Mouse (Mus musculus): ENCODE results near the gene Obscn. TPM values are rescaled to one million over a fixed set of nuclear protein-coding genes. Genes with fewer than 3 reads are reported as not detected.

Gene Obscn
- polyA plus RNA-seq, 1 experiment: 1.6 TPM

DNA sequence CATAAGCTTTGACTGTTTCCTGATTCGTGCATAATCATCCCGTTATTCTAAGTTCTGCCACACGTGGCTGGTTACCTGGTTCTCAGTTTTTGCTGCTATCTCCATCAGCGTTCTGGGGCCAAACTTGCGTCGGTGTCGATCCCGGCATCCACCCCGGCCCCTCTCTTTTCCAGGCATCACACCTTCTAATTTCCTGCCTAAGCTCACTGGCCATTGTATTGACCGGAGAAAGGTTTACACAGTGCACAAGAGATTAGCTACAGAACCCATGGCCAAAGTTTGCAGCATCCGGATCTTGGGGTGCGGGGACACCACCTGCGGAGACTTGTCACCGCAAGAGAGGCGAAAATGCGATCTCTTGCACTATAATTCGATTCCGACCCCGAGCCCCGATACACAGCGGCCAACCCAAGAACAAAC lies 158.6 kb downstream of the Obscn start:
- no peaks in the 10 kb centered on the region for H3K27me3 ChIP-seq (ENCODE audit: control insufficient read depth, insufficient read depth, low read length)
- peak overlapping the region; percentile 98 for H3K4me3 ChIP-seq (ENCODE audit: extremely low read depth, insufficient read depth, insufficient read length)
- under 1% methylated on average over 21 of the region's 21 CpGs for WGBS
- H3K4me1 ChIP-seq (ENCODE audit: control insufficient read depth, insufficient read depth, insufficient read length): peaks cover 23% of the 10 kb centered on the region; the same call in 1 of the 2 replicates
- no peak for DNase-seq (ENCODE audit: low read depth in 1 of 2, low spot score in 2 of 2)
- no peak for TF ChIP-seq CTCF (IDR thresholded peaks at IDR 0.05; ENCODE audit: extremely low read depth, insufficient read depth, insufficient read length, insufficient replicate concordance)
- TF ChIP-seq POLR2A (IDR thresholded peaks at IDR 0.05; ENCODE audit: low read depth, low read length): no peak
- H3K27ac ChIP-seq (ENCODE audit: insufficient read depth, low read length): peak overlapping the region; percentile 89
- peaks cover under 1% of the 10 kb centered on the region; the same call in 1 of the 2 replicates for H3K36me3 ChIP-seq (ENCODE audit: control insufficient read depth, insufficient read depth, low read length)

GRCm38 (mm10) chr11:58977150-58977549 lies 159.1 kb downstream of the Obscn start:
- under 1% methylated on average over 29 of the region's 29 CpGs for WGBS
- peaks cover 19% of the 10 kb centered on the region; the same call in 1 of the 2 replicates for H3K4me1 ChIP-seq (ENCODE audit: control insufficient read depth, insufficient read depth, insufficient read length)
- TF ChIP-seq CTCF (IDR thresholded peaks at IDR 0.05; ENCODE audit: extremely low read depth, insufficient read depth, insufficient read length, insufficient replicate concordance) (no peak), POLR2A (IDR thresholded peaks at IDR 0.05; ENCODE audit: low read depth, low read length) (no peak)
- peak overlapping the region; percentile 89 for H3K27ac ChIP-seq (ENCODE audit: insufficient read depth, low read length)
- no peak for DNase-seq (ENCODE audit: low read depth in 1 of 2, low spot score in 2 of 2)
- H3K4me3 ChIP-seq (ENCODE audit: extremely low read depth, insufficient read depth, insufficient read length): peak overlapping the region; percentile 98
- no peaks in the 10 kb centered on the region for H3K27me3 ChIP-seq (ENCODE audit: control insufficient read depth, insufficient read depth, low read length)
- H3K36me3 ChIP-seq (ENCODE audit: control insufficient read depth, insufficient read depth, low read length): 0 out of 2 replicates have a peak, but pooled peaks cover 1% of the 10 kb centered on the region

DNA sequence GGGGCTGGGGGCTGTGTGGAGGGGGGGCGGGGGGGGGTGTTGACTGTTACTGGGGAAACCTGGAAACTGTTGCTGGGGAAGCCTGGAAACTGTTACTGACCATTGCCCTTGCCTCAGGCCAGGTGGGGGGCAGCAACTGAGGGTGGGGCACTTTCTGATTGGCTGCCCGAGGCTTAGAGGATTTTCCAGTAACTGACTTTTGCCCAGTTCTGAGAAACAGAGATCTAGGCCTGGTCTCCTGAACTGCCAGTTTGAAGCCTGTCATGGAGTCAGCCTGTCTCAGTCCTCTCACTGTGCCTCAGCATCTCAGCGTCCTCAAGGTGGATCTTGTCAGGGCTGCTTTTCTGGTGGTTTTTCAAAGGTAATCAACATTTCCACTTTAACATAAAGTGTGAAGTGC lies 161.8 kb downstream of the Obscn start:
- Histone ChIP-seq H3K4me3 (ENCODE audit: extremely low read depth, insufficient read depth, insufficient read length) (no peak overlapping the region), H3K4me1 (ENCODE audit: control insufficient read depth, insufficient read depth, insufficient read length) (peaks cover 2% of the 10 kb centered on the region; the same call in 1 of the 2 replicates), H3K36me3 (ENCODE audit: control insufficient read depth, insufficient read depth, low read length) (peaks cover 6% of the 10 kb centered on the region), H3K27ac (ENCODE audit: insufficient read depth, low read length) (no peak overlapping the region), H3K27me3 (ENCODE audit: control insufficient read depth, insufficient read depth, low read length) (no peaks in the 10 kb centered on the region)
- 85% methylated on average over 3 of the region's 3 CpGs for WGBS
- DNase-seq (ENCODE audit: low read depth in 1 of 2, low spot score in 2 of 2): no peak
- TF ChIP-seq CTCF (IDR thresholded peaks at IDR 0.05; ENCODE audit: extremely low read depth, insufficient read depth, insufficient read length, insufficient replicate concordance): no peak
- TF ChIP-seq POLR2A (IDR thresholded peaks at IDR 0.05; ENCODE audit: low read depth, low read length): no peak

DNA sequence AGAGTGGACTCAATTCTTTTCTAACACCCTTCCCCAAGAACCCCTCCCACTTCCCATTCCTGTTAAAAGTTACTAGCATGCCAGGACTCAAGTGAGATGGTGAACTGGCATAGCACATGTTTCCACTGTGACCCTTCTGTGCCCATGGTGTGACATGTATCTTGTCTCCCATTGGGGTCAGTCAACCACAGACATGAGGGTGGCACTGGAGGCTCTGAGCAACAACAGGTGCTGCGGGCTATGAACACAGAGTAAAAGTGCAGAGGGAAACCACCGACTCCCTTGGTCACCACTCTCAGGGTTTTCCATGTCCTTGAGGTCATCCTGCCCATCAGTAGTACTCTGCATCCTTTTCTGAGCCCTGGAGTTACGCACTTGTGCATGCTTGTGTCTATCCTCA lies 164.4 kb downstream of the Obscn start:
- no peak for DNase-seq (ENCODE audit: low read depth in 1 of 2, low spot score in 2 of 2)
- WGBS: 73% methylated on average over 3 of the region's 3 CpGs
- TF ChIP-seq CTCF (IDR thresholded peaks at IDR 0.05; ENCODE audit: extremely low read depth, insufficient read depth, insufficient read length, insufficient replicate concordance): no peak
- no peak for TF ChIP-seq POLR2A (IDR thresholded peaks at IDR 0.05; ENCODE audit: low read depth, low read length)
- Histone ChIP-seq H3K27me3 (ENCODE audit: control insufficient read depth, insufficient read depth, low read length) (no peaks in the 10 kb centered on the region), H3K36me3 (ENCODE audit: control insufficient read depth, insufficient read depth, low read length) (peaks cover 6% of the 10 kb centered on the region), H3K27ac (ENCODE audit: insufficient read depth, low read length) (no peak overlapping the region), H3K4me3 (ENCODE audit: extremely low read depth, insufficient read depth, insufficient read length) (no peak overlapping the region), H3K4me1 (ENCODE audit: control insufficient read depth, insufficient read depth, insufficient read length) (no peaks in the 10 kb centered on the region)

DNA sequence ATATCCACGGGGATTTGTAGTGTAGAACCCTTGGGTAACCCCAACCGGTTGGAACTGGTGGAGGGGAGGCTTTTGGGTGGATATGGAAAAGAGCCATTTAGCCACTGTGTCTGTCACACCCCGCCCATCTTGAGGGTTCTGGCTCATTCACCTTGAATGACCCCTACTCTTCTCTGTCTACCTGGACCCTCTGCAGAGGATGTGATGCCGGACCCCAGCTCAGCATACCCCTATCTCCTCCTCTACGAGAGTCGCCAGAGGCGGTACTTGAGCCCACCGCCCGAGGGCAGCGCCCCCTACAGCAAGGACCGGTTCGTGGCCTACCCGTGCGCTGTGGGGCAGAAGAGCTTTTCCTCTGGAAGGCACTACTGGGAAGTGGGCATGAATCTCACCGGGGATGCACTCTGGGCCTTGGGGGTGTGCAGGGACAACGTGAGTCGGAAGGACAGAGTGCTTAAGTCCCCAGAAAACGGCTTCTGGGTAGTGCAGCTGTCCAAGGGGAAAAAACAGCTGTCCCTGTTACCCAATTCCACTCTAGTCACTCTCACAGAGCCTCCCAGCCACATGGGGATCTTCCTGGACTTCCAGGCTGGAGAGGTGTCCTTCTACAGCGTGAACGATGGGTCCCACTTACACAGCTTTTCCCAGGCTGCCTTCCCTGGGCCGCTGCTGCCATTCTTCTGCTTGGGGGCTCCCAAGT lies 165.2 kb downstream of the Obscn start:
- no peaks in the 10 kb centered on the region for H3K27me3 ChIP-seq (ENCODE audit: control insufficient read depth, insufficient read depth, low read length)
- 94% methylated on average over 21 of the region's 21 CpGs for WGBS
- no peaks in the 10 kb centered on the region for H3K4me1 ChIP-seq (ENCODE audit: control insufficient read depth, insufficient read depth, insufficient read length)
- no peak for TF ChIP-seq POLR2A (IDR thresholded peaks at IDR 0.05; ENCODE audit: low read depth, low read length)
- no peak for TF ChIP-seq CTCF (IDR thresholded peaks at IDR 0.05; ENCODE audit: extremely low read depth, insufficient read depth, insufficient read length, insufficient replicate concordance)
- no peak overlapping the region for H3K4me3 ChIP-seq (ENCODE audit: extremely low read depth, insufficient read depth, insufficient read length)
- no peak for DNase-seq (ENCODE audit: low read depth in 1 of 2, low spot score in 2 of 2)
- H3K36me3 ChIP-seq (ENCODE audit: control insufficient read depth, insufficient read depth, low read length): peaks cover 6% of the 10 kb centered on the region
- H3K27ac ChIP-seq (ENCODE audit: insufficient read depth, low read length): no peak overlapping the region

DNA sequence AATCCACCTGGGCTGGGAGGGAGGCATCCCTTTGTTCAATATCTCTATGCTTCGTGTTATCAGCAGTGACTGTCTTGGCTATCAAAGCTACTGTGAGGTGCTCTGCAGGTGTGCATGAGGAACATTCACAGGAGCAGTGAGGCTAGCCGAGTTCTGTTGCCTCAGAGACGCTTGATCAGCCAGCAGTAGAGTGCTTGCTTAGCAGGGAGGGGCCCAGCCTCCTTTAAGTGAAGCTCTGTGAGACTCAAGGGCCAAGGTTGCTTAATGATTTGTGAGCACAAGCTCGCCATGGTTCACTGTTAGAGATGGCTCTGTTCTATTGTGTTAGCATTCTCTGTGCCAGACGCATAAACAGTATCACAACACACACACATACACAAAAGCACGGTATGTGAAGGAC lies 166.5 kb downstream of the Obscn start:
- no peak for TF ChIP-seq CTCF (IDR thresholded peaks at IDR 0.05; ENCODE audit: extremely low read depth, insufficient read depth, insufficient read length, insufficient replicate concordance)
- no peak for TF ChIP-seq POLR2A (IDR thresholded peaks at IDR 0.05; ENCODE audit: low read depth, low read length)
- H3K27me3 ChIP-seq (ENCODE audit: control insufficient read depth, insufficient read depth, low read length): no peaks in the 10 kb centered on the region
- no peak overlapping the region for H3K27ac ChIP-seq (ENCODE audit: insufficient read depth, low read length)
- 59% methylated on average over 6 of the region's 6 CpGs for WGBS
- no peaks in the 10 kb centered on the region for H3K4me1 ChIP-seq (ENCODE audit: control insufficient read depth, insufficient read depth, insufficient read length)
- DNase-seq (ENCODE audit: low read depth in 1 of 2, low spot score in 2 of 2): no peak
- no peak overlapping the region for H3K4me3 ChIP-seq (ENCODE audit: extremely low read depth, insufficient read depth, insufficient read length)
- H3K36me3 ChIP-seq (ENCODE audit: control insufficient read depth, insufficient read depth, low read length): peaks cover 6% of the 10 kb centered on the region

DNA sequence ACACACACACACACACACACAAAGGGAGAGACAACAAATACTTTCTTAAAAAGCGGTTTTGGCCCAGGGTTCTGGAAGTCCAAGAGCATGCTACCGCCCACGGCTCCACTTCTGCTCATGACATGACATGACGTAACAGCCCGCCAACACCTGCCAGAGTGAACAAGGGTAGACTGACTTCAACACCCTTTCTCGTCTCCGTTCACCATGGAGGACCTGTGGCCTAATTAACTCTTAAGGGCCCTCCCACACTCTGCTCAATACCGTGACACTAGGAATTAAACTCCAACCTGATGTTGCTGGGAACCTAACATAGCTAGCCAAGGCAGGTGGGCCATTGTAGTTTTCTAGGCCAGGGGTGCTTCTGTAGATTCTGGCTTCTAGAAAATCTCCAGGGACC lies 167.2 kb downstream of the Obscn start:
- H3K27ac ChIP-seq (ENCODE audit: insufficient read depth, low read length): no peak overlapping the region
- 89% methylated on average over 8 of the region's 8 CpGs for WGBS
- TF ChIP-seq POLR2A (IDR thresholded peaks at IDR 0.05; ENCODE audit: low read depth, low read length): no peak
- peaks cover 6% of the 10 kb centered on the region for H3K36me3 ChIP-seq (ENCODE audit: control insufficient read depth, insufficient read depth, low read length)
- no peaks in the 10 kb centered on the region for H3K27me3 ChIP-seq (ENCODE audit: control insufficient read depth, insufficient read depth, low read length)
- no peak overlapping the region for H3K4me3 ChIP-seq (ENCODE audit: extremely low read depth, insufficient read depth, insufficient read length)
- DNase-seq (ENCODE audit: low read depth in 1 of 2, low spot score in 2 of 2): no peak
- no peaks in the 10 kb centered on the region for H3K4me1 ChIP-seq (ENCODE audit: control insufficient read depth, insufficient read depth, insufficient read length)

Measured in spleen, adult 2 months (tissue).